Mouse (Mus musculus) brown adipose tissue, adult 24 weeks (tissue): Measurements from ENCODE around the gene Hoxc10. TPM values are rescaled to one million over a fixed set of nuclear protein-coding genes. Genes with fewer than 3 reads are reported as not detected.
A peak's percentile ranks its signal among the peaks of the same experiment; 100 is the strongest.

Experiments used
- H3K27ac ChIP-seq: fragments of 200-500 bp; replicated peaks from 2 replicates; pipeline ENCODE4 v1.5.1; 2012; ENCODE audit warnings: low read depth, mild to moderate bottlenecking, low read length
- H3K4me1 ChIP-seq: fragments of 200-500 bp; 2 replicates; pipeline ENCODE4 v1.6.1; 2012; ENCODE audit warnings: low read length, mixed read lengths; ENCODE audit not compliant: control insufficient read depth, insufficient read depth, insufficient read length
- H3K4me3 ChIP-seq: fragments of 200-500 bp; 2 replicates; pipeline ENCODE4 v1.5.1; 2012; ENCODE audit warnings: low read depth, mild to moderate bottlenecking, low read length, moderate library complexity; ENCODE audit not compliant: insufficient read depth
- polyA plus RNA-seq: library from polyadenylated mRNA; stranded (reverse); fragments of >200 nt; gene quantifications from 2 replicates; pipeline ENCODE4 v1.2.4, GENCODE M21; 2012; ENCODE audit not compliant: missing spikeins, insufficient read depth, insufficient read length

Hoxc10 gene
- polyA plus RNA-seq, 1 experiment, result not detected

GRCm38 (mm10) chr15:102975034-102975433 is 8.4 kb downstream of the Hoxc10 start:
- Histone ChIP-seq H3K27ac (no peak overlapping the region), H3K4me1 (no peaks in the 10 kb centered on the region), H3K4me3 (no peak overlapping the region)

GRCm38 (mm10) chr15:102975688-102976111 is 9.1 kb downstream of the Hoxc10 start:
- no peak overlapping the region for H3K27ac ChIP-seq
- no peak overlapping the region for H3K4me3 ChIP-seq

GRCm38 (mm10) chr15:102976171-102976570 is 9.6 kb downstream of the Hoxc10 start, which contains the start of gene Hoxc9:
TSS of gene Hoxc9 (plus strand) at chr15:102976439.
- peak within 1 kb of the TSS; percentile 47 for H3K4me3 ChIP-seq
- no peak within 1 kb of the TSS for H3K27ac ChIP-seq
- no peaks in the 10 kb centered on the region for H3K4me1 ChIP-seq

More at GRCm38 (mm10) chr15:102975688-102976111, 9.1 kb downstream of the Hoxc10 start:
- no peaks in the 10 kb centered on the region for H3K4me1 ChIP-seq

DNA sequence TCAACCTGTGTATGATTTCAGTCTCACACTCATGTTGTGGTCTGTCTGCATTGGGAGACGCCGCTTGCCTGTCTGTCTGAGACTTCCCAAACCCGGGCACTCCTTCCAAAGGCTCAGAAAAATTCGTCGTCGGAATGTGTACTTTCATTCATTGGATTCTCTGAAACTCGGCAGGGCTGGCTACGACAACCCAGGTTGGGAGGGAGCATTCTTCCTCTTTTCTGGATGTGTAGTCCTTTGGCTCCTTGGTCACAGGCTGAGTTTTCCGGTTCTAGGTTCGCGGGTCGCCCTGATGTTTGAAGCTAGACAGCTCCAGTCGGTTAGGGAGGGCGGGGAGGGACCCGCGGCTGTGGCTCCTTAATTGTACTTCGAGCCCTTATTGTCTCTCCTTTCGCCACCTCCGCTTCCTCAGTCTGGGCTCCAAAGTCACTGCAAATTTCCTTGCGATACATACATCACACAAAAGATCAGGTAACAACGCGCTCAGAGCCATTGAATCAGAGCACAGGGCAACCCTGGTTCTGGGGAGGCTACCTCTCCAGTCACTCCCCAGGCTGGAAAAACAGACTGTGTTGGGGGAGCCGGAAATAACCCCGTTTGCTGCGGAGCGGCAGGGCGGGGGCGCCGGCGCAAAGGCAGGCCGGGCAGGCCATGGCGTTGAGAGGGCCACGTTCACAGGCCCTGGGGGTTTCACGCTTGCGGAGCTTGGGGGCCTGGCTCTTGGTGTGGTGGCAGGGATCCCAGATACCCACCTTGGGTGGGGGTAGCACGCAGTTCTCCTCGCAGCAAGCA is 10.2 kb downstream of the Hoxc10 start:
- H3K4me1 ChIP-seq, result no peaks in the 10 kb centered on the region
- H3K4me3 ChIP-seq, result peak overlapping the region; percentile 47
- H3K27ac ChIP-seq, result no peak overlapping the region

DNA sequence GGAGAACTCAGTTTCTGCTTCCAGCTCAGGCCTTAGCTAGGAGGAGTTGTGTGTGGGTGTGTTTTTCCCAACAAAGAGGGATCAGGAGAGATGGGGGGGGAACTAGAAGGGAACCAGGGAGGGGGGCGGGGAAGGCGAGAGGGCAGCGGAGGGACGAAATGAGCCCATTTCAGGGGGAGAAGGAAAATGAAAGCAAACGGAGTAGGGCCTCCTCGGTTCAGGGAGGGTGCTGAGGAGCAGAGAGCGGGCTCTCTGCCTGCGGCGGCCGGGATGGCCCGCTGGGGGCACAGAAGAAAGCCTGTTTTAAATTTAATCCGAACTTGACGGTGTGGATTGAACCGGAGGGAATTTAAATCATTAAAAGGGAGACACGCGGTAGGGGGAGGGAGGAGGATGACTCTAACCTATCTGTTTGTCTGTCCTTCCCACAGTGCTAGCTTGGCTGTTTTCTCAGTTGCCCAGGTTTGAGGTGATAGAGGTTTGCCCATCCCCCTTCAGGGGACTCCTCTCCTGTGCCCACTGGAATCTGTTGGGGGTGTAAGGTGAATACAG is 10.9 kb downstream of the Hoxc10 start:
- peak overlapping the region; percentile 47 for H3K4me3 ChIP-seq
- H3K4me1 ChIP-seq, result no peaks in the 10 kb centered on the region; the same call in 1 of the 2 replicates
- H3K27ac ChIP-seq, result no peak overlapping the region

GRCm38 (mm10) chr15:102978615-102979515 is 12.3 kb downstream of the Hoxc10 start:
- Histone ChIP-seq H3K4me1 (no peaks in the 10 kb centered on the region; the same call in 1 of the 2 replicates), H3K27ac (no peak overlapping the region), H3K4me3 (no peak overlapping the region)

- no peak overlapping the region for H3K4me3 ChIP-seq
- H3K4me1 ChIP-seq, result no peaks in the 10 kb centered on the region; the same call in 1 of the 2 replicates
- H3K27ac ChIP-seq, result no peak overlapping the region
Observed at GRCm38 (mm10) chr15:102979936-102980335, 13.3 kb downstream of the Hoxc10 start.

- H3K4me1 ChIP-seq, result no peaks in the 10 kb centered on the region; the same call in 1 of the 2 replicates
- H3K4me3 ChIP-seq, result no peak overlapping the region
- H3K27ac ChIP-seq, result no peak overlapping the region
Observed at GRCm38 (mm10) chr15:102980352-102980751, 13.8 kb downstream of the Hoxc10 start.

- no peaks in the 10 kb centered on the region; the same call in 1 of the 2 replicates for H3K4me1 ChIP-seq
- H3K4me3 ChIP-seq, result no peak overlapping the region
- H3K27ac ChIP-seq, result no peak overlapping the region
Observed at GRCm38 (mm10) chr15:102980912-102981311, 14.3 kb downstream of the Hoxc10 start.

- Histone ChIP-seq H3K4me1 (no peaks in the 10 kb centered on the region; the same call in 1 of the 2 replicates), H3K27ac (no peak overlapping the region), H3K4me3 (peak overlapping the region; percentile 46)
Observed at GRCm38 (mm10) chr15:102981379-102982288, 15.0 kb downstream of the Hoxc10 start.

DNA sequence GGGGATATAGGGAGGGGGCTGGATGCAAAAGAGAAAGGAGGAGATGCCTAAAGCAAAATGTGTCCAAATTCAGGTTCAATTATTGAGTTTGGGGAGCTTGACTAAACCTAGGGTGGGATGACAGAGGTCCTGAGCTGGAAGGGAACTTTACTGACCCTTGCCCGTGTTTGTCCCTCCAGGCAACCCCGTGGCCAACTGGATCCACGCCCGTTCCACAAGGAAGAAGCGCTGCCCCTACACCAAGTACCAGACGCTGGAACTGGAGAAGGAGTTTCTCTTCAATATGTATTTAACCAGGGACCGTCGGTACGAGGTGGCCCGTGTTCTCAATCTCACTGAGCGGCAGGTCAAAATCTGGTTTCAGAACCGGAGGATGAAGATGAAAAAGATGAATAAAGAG is 17.1 kb downstream of the Hoxc10 start:
- no peak overlapping the region for H3K4me3 ChIP-seq
- no peak overlapping the region for H3K27ac ChIP-seq

GRCm38 (mm10) chr15:102984521-102984920 is 17.9 kb downstream of the Hoxc10 start:
- H3K27ac ChIP-seq, result no peak overlapping the region
- H3K4me1 ChIP-seq, result no peaks in the 10 kb centered on the region; the same call in 1 of the 2 replicates
- H3K4me3 ChIP-seq, result no peak overlapping the region

More for the DNA sequence above, 17.1 kb downstream of the Hoxc10 start:
- no peaks in the 10 kb centered on the region; the same call in 1 of the 2 replicates for H3K4me1 ChIP-seq

GRCm38 (mm10) chr15:102984925-102985324 is 18.3 kb downstream of the Hoxc10 start:
- no peak overlapping the region for H3K27ac ChIP-seq
- H3K4me1 ChIP-seq, result no peaks in the 10 kb centered on the region; the same call in 1 of the 2 replicates
- H3K4me3 ChIP-seq, result no peak overlapping the region
